In genomic region chr4:124881341-124881908, GRCm38 (mm10) we compare ENCODE assay signal across 10 mouse cellular contexts. TPM values are rescaled to one million over a fixed set of nuclear protein-coding genes. Genes with fewer than 3 reads are reported as not detected.
DNase-seq lines count a peak whose midpoint lies in the region; ATAC-seq lines count a peak whose summit lies in the region.
"Had no signal": no experiment of that assay in that cellular context is flagged by ENCODE, and none has a peak within 500 bp of the region (broad histone marks: within the 10 kb centered on the region; RNA-seq: fewer than 3 reads in every experiment).

No protein-coding gene starts in this region.

- H3K4me3 ChIP-seq in heart, embryonic 14.5 days (ENCODE audit: control insufficient read depth in 1 of 2, insufficient read depth in 1 of 2, low read depth in 1 of 2, low read length in 2 of 2) = peak overlapping the region; percentile 8 to 16
- peak overlapping the region; percentile 49 for H3K4me3 ChIP-seq in neural tube, embryonic 12.5 days

- 1% methylated on average over 37 of the region's 37 CpGs for WGBS in heart, embryonic 14.5 days
- under 1% methylated on average over 37 of the region's 37 CpGs for WGBS in neural tube, embryonic 12.5 days

- no peak overlapping the region for H3K9ac ChIP-seq in heart, embryonic 14.5 days (ENCODE audit: low read length)
- H3K9ac ChIP-seq in neural tube, embryonic 12.5 days = peak overlapping the region; percentile 55

- H3K4me2 ChIP-seq in heart, embryonic 14.5 days (ENCODE audit: low read length) = peak overlapping the region; percentile 50
- H3K4me2 ChIP-seq in neural tube, embryonic 12.5 days (replicated peaks) = peak overlapping the region; percentile 71

- peaks cover 7% of the 10 kb centered on the region in 2 experiments; a peak in 2 of 4 replicates for H3K4me1 ChIP-seq in heart, embryonic 14.5 days (ENCODE audit: control insufficient read depth in 2 of 2, insufficient read depth in 2 of 2, low read length in 2 of 2)
- peaks cover 21% of the 10 kb centered on the region for H3K4me1 ChIP-seq in neural tube, embryonic 12.5 days

- no peak for ATAC-seq in heart, embryonic 14.5 days (ENCODE audit: insufficient number of reproducible peaks, insufficient read depth, low FRiP score, low read depth)
- ATAC-seq in neural tube, embryonic 12.5 days (ENCODE audit: low FRiP score, low read depth) = peak; percentile 97

- H3K27ac ChIP-seq in heart, embryonic 14.5 days (replicated peaks in 1 of 2; ENCODE audit: control insufficient read depth in 1 of 2, insufficient read depth in 1 of 2, low read depth in 2 of 2, low read length in 2 of 2) = no peak overlapping the region
- peak overlapping the region; percentile 53; the same call in 1 of the 2 replicates for H3K27ac ChIP-seq in neural tube, embryonic 12.5 days

- H3K9me3 ChIP-seq in heart, embryonic 14.5 days (ENCODE audit: control insufficient read depth, low read length) = no peaks in the 10 kb centered on the region
- H3K9me3 ChIP-seq in neural tube, embryonic 12.5 days = no peaks in the 10 kb centered on the region; the same call in 1 of the 2 replicates
- H3K9me3 ChIP-seq: G1E had no signal

- no peaks in the 10 kb centered on the region for H3K36me3 ChIP-seq in heart, embryonic 14.5 days (ENCODE audit: control insufficient read depth, insufficient read depth, low read length)
- H3K36me3 ChIP-seq in neural tube, embryonic 12.5 days = no peaks in the 10 kb centered on the region
- H3K36me3 ChIP-seq: G1E had no signal

- DNase-seq in heart, adult 8-10 months (ENCODE audit: low spot score) = no peak
- DNase-seq in cerebellum, postnatal 10 days = peak; percentile 96 to 97
- DNase-seq in frontal cortex, postnatal 10 days (ENCODE audit: low spot score in 2 of 2) = peak; percentile 82 to 87
- DNase-seq in left cerebral cortex, postnatal 10 days (ENCODE audit: extremely low spot score in 1 of 2, low spot score in 2 of 2) = peak; percentile 80 to 89
- no peak for DNase-seq in ovary, postnatal 14 days (ENCODE audit: low spot score)
- no peak for DNase-seq in kidney, postnatal 25 days

- intact Hi-C loops in left cerebral cortex, postnatal 10 days (cut with DNase I) = no loop called here

- peaks cover 67% of the 10 kb centered on the region for H3K27me3 ChIP-seq in heart, embryonic 14.5 days (ENCODE audit: control insufficient read depth, insufficient read depth, low read length)
- peaks cover 53% of the 10 kb centered on the region for H3K27me3 ChIP-seq in neural tube, embryonic 12.5 days (replicated peaks)

RNA-seq across cellular contexts. Expression of gene Epha10, which starts 0.7 kb away (rescaled TPM):
- not detected in 2 replicates for polyA plus RNA-seq in heart, embryonic 14.5 days (2014; fragmentation: Nextera tagmentation; extraction: Ambion mirVana)
- total RNA-seq in heart, adult 8-10 months (2022) = not detected
- total RNA-seq in left cerebral cortex, postnatal 10 days (2021) = 10 to 100 TPM; 25.4 to 27.5 TPM
- 6.3 and 6.6 TPM in 2 replicates for polyA plus RNA-seq in neural tube, embryonic 12.5 days (2016; fragmentation: Nextera tagmentation; extraction: Ambion mirVana)
- polyA plus RNA-seq: G1E; liver, embryonic 16.5 days had no signal

RNA-seq across cellular contexts. Expression of gene Maneal, which starts 19.5 kb away (rescaled TPM):
- 0.14 and 0.16 TPM in 2 replicates for polyA plus RNA-seq in heart, embryonic 14.5 days (2014; fragmentation: Nextera tagmentation; extraction: Ambion mirVana)
- 1 to 10 TPM in 1 of 4 experiments, under 1 TPM in 3; 0.54 to 1.0 (median 0.69) TPM for total RNA-seq in heart, adult 8-10 months (2022)
- total RNA-seq in left cerebral cortex, postnatal 10 days (2021) = 10 to 100 TPM; 54.0 TPM
- 8.2 and 10.3 TPM in 2 replicates for polyA plus RNA-seq in neural tube, embryonic 12.5 days (2016; fragmentation: Nextera tagmentation; extraction: Ambion mirVana)
- polyA plus RNA-seq: G1E had no signal

RNA-seq across cellular contexts. Expression of gene 1110065P20Rik, which starts 30.4 kb away (rescaled TPM):
- 48.8 and 56.9 TPM in 2 replicates for polyA plus RNA-seq in heart, embryonic 14.5 days (2014; fragmentation: Nextera tagmentation; extraction: Ambion mirVana)
- total RNA-seq in heart, adult 8-10 months (2022) = 10 to 100 TPM; 18.2 to 23.5 (median 21.0) TPM
- 10 to 100 TPM; 87.8 to 97.6 TPM for total RNA-seq in left cerebral cortex, postnatal 10 days (2021)
- 71.6 and 77.6 TPM in 2 replicates for polyA plus RNA-seq in neural tube, embryonic 12.5 days (2016; fragmentation: Nextera tagmentation; extraction: Ambion mirVana)

RNA-seq across cellular contexts. Expression of gene Yrdc, which starts 30.9 kb away (rescaled TPM):
- 23.1 and 28.1 TPM in 2 replicates for polyA plus RNA-seq in heart, embryonic 14.5 days (2014; fragmentation: Nextera tagmentation; extraction: Ambion mirVana)
- total RNA-seq in heart, adult 8-10 months (2022) = 10 to 100 TPM; 20.8 to 22.5 (median 22.0) TPM
- 10 to 100 TPM; 27.9 to 33.3 TPM for total RNA-seq in left cerebral cortex, postnatal 10 days (2021)
- 56.4 and 56.5 TPM in 2 replicates for polyA plus RNA-seq in neural tube, embryonic 12.5 days (2016; fragmentation: Nextera tagmentation; extraction: Ambion mirVana)

RNA-seq across cellular contexts. Expression of gene 9930104L06Rik, which starts 55.4 kb away (rescaled TPM):
- 3.2 and 4.3 TPM in 2 replicates for polyA plus RNA-seq in heart, embryonic 14.5 days (2014; fragmentation: Nextera tagmentation; extraction: Ambion mirVana)
- total RNA-seq in heart, adult 8-10 months (2022) = 10 to 100 TPM in 1 of 4 experiments, 1 to 10 TPM in 3; 5.8 to 11.1 (median 8.7) TPM
- total RNA-seq in left cerebral cortex, postnatal 10 days (2021) = 10 to 100 TPM; 16.3 to 19.3 TPM
- polyA plus RNA-seq in neural tube, embryonic 12.5 days (2016; fragmentation: Nextera tagmentation; extraction: Ambion mirVana) = 16.5 and 18.6 TPM in 2 replicates

Comparison
In these comparisons a context has a peak if more than half of its experiments do, and no peak if none do; other contexts are left out.
1. DNase-seq: peak in cerebellum, postnatal 10 days (2 of 2), frontal cortex, postnatal 10 days (2 of 2) and left cerebral cortex, postnatal 10 days (2 of 2); none in heart, adult 8-10 months (single experiment), ovary, postnatal 14 days (single experiment) and kidney, postnatal 25 days (0 of 2).
2. RNA of gene Epha10, which starts 0.7 kb away (total RNA-seq): 25.4 to 27.5 TPM in left cerebral cortex, postnatal 10 days; not detected in heart, adult 8-10 months; every median in the first group is over 10 times any median in the second.
3. RNA of gene Maneal, which starts 19.5 kb away (total RNA-seq): 54.0 TPM in left cerebral cortex, postnatal 10 days; 0.54 to 1.0 TPM in heart, adult 8-10 months; every median in the first group is over 10 times any median in the second.